Mouse (Mus musculus): ENCODE data around the gene Hid1.

DNA sequence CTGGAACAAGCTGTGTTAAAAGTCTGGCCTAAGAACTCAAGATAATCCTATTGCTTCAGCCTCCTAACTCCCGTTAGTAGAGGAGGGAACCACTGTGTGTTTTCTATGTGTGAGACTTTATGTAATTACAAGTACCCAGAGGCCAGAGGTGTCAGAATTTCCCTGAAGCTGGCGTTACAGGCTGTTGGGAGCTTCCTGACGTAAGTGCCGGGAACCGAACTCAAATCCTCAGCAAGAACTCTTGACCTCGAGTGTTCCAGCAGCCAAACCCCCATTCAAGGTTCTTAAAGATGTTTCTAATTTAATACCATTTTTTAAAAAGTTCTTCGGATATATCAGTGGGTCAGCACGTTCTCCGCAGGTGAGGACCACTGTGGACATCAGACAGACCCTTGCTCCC lies 13.7 kb upstream of the Hid1 start:
- TF ChIP-seq CTCF (IDR thresholded peaks at IDR 0.05; ENCODE audit: borderline replicate concordance, insufficient read depth, low read length) (no peak), POLR2A (IDR thresholded peaks at IDR 0.05; ENCODE audit: low read depth, low read length) (no peak)
